Mouse (Mus musculus): Measurements from ENCODE around the gene Inha. TPM values are rescaled to one million over a fixed set of nuclear protein-coding genes. Genes with fewer than 3 reads are reported as not detected.

The Inha gene
- total RNA-seq (2021), result 10 to 100 TPM; 36.9 to 37.2 TPM

GRCm38 (mm10) chr1:75507006-75507405, at the start of gene Inha:
Gene Inha (plus strand): TSS chr1:75507077.
- intact Hi-C loops (cut with DNase I), result no loop called here
- DNase-seq (ENCODE audit: extremely low spot score in 1 of 2, low spot score in 2 of 2), result no peak

- intact Hi-C loops (cut with DNase I), result no loop called here
- DNase-seq (ENCODE audit: extremely low spot score in 1 of 2, low spot score in 2 of 2), result no peak
These were observed 49.2 kb upstream of the Inha start for GRCm38 (mm10) chr1:75457710-75458024.

GRCm38 (mm10) chr1:75458025-75458788, 48.7 kb upstream of the Inha start:
- intact Hi-C loops (cut with DNase I), result no loop called here

GRCm38 (mm10) chr1:75458789-75459684, 47.8 kb upstream of the Inha start:
- DNase-seq (ENCODE audit: extremely low spot score in 1 of 2, low spot score in 2 of 2), result peak; percentile 62 to 67
- intact Hi-C loops (cut with DNase I), result no loop called here

More at GRCm38 (mm10) chr1:75458025-75458788, 48.7 kb upstream of the Inha start:
- DNase-seq (ENCODE audit: extremely low spot score in 1 of 2, low spot score in 2 of 2), result peak in 1 of 2 experiments; percentile 63

GRCm38 (mm10) chr1:75460297-75460696, 46.6 kb upstream of the Inha start:
- intact Hi-C loops (cut with DNase I), result no loop called here
- DNase-seq (ENCODE audit: extremely low spot score in 1 of 2, low spot score in 2 of 2), result no peak

- intact Hi-C loops (cut with DNase I), result no loop called here
These were observed 44.2 kb upstream of the Inha start for GRCm38 (mm10) chr1:75462636-75463035.

GRCm38 (mm10) chr1:75463652-75464204, 43.1 kb upstream of the Inha start:
- no peak for DNase-seq (ENCODE audit: extremely low spot score in 1 of 2, low spot score in 2 of 2)
- intact Hi-C loops (cut with DNase I), result no loop called here

More at GRCm38 (mm10) chr1:75462636-75463035, 44.2 kb upstream of the Inha start:
- no peak for DNase-seq (ENCODE audit: extremely low spot score in 1 of 2, low spot score in 2 of 2)

GRCm38 (mm10) chr1:75467215-75467927, 39.5 kb upstream of the Inha start:
- DNase-seq (ENCODE audit: extremely low spot score in 1 of 2, low spot score in 2 of 2), result peak; percentile 78 to 80
- intact Hi-C loops (cut with DNase I), result loop anchor here (2.0 kb wide), 2 partner anchors 21 to 125 kb away; no protein-coding TSS in a partner anchor

GRCm38 (mm10) chr1:75469287-75469825, 37.5 kb upstream of the Inha start:
- no peak for DNase-seq (ENCODE audit: extremely low spot score in 1 of 2, low spot score in 2 of 2)
- intact Hi-C loops (cut with DNase I), result no loop called here

GRCm38 (mm10) chr1:75476441-75476840, 30.4 kb upstream of the Inha start:
- DNase-seq (ENCODE audit: extremely low spot score in 1 of 2, low spot score in 2 of 2), result no peak
- intact Hi-C loops (cut with DNase I), result loop anchor here (5.0 kb wide), 1 partner anchor 121 kb away; no protein-coding TSS in a partner anchor

GRCm38 (mm10) chr1:75477264-75477965, 29.5 kb upstream of the Inha start:
- intact Hi-C loops (cut with DNase I), result loop anchor here (5.0 kb wide), 1 partner anchor 120 kb away; no protein-coding TSS in a partner anchor
- DNase-seq (ENCODE audit: extremely low spot score in 1 of 2, low spot score in 2 of 2), result peak; percentile 68 to 86

GRCm38 (mm10) chr1:75477966-75478290, 28.9 kb upstream of the Inha start:
- intact Hi-C loops (cut with DNase I), result loop anchor here (5.0 kb wide), 1 partner anchor 119 kb away; no protein-coding TSS in a partner anchor

GRCm38 (mm10) chr1:75478497-75478896, 28.4 kb upstream of the Inha start:
- peak in 1 of 2 experiments; percentile 73 for DNase-seq (ENCODE audit: extremely low spot score in 1 of 2, low spot score in 2 of 2)
- intact Hi-C loops (cut with DNase I), result loop anchor here (5.0 kb wide), 1 partner anchor 119 kb away; no protein-coding TSS in a partner anchor

More at GRCm38 (mm10) chr1:75477966-75478290, 28.9 kb upstream of the Inha start:
- no peak for DNase-seq (ENCODE audit: extremely low spot score in 1 of 2, low spot score in 2 of 2)

GRCm38 (mm10) chr1:75478916-75479634, 27.8 kb upstream of the Inha start, which contains the start of the genes Chpf and Tmem198:
Gene Chpf (minus strand): TSS chr1:75479307.
Gene Tmem198 (plus strand): TSS chr1:75479532.
- intact Hi-C loops (cut with DNase I), result loop anchor here (5.0 kb wide), 1 partner anchor 118 kb away; no protein-coding TSS in a partner anchor
- DNase-seq (ENCODE audit: extremely low spot score in 1 of 2, low spot score in 2 of 2), result peak; percentile 97 to 98

- DNase-seq (ENCODE audit: extremely low spot score in 1 of 2, low spot score in 2 of 2), result no peak
- intact Hi-C loops (cut with DNase I), result loop anchor here (5.0 kb wide), 1 partner anchor 118 kb away; no protein-coding TSS in a partner anchor
These were observed 27.3 kb upstream of the Inha start for GRCm38 (mm10) chr1:75479635-75479989.

GRCm38 (mm10) chr1:75480036-75480435, 26.8 kb upstream of the Inha start:
- intact Hi-C loops (cut with DNase I), result no loop called here
- peak in 1 of 2 experiments; percentile 30 for DNase-seq (ENCODE audit: extremely low spot score in 1 of 2, low spot score in 2 of 2)

GRCm38 (mm10) chr1:75480735-75481134, 26.1 kb upstream of the Inha start:
- no peak for DNase-seq (ENCODE audit: extremely low spot score in 1 of 2, low spot score in 2 of 2)
- intact Hi-C loops (cut with DNase I), result no loop called here

Measured in left cerebral cortex, postnatal 10 days (tissue).